Mouse (Mus musculus): ENCODE results near the gene Naaladl2.
A peak's percentile ranks its signal among the peaks of the same experiment; 100 is the strongest.

The Naaladl2 gene

DNA sequence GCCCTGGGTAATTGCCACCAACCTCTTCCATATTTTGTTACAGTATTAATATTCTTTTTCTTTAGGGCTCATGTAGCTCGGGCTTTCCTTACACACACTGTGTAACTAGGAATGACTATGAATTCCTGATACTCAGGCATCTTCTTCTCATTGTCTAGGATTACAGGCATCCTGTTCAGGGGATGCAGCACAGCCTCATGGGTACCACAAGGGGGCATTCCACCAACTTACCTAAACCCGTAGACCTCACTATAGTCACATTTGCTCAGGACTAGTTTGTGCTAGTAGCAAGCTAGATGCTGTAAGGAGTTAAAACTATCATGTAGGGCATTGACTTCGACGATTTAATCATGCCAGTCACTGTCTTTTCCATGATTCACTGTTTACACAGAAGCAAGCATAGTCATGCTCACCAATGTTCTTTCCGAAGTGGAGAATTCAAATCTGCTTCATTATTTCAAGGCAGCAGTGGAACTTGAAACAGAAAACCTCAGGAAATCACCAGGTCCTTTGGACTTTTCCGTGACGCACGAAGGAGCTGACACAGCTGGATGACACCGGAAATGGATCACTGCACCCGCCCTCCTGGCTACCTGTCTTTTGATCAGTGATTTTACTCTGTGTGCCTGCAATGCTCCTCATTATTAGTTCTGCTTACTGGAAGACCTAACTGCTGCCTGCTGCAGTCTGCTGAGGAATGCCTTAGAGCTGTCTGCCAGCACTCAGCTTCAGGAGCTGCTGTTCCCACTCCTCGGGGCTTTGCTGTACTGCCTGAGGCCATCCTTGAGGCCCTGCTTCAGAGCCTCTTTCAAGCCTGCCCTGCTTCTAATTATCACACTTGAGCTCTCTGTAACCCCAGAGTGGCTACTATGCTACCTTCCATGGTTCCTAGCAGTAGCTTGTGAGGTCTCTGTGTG, 822.3 kb downstream of the Naaladl2 start:
- DNase-seq (ENCODE audit: low read depth, low spot score), result peak; percentile 59

DNA sequence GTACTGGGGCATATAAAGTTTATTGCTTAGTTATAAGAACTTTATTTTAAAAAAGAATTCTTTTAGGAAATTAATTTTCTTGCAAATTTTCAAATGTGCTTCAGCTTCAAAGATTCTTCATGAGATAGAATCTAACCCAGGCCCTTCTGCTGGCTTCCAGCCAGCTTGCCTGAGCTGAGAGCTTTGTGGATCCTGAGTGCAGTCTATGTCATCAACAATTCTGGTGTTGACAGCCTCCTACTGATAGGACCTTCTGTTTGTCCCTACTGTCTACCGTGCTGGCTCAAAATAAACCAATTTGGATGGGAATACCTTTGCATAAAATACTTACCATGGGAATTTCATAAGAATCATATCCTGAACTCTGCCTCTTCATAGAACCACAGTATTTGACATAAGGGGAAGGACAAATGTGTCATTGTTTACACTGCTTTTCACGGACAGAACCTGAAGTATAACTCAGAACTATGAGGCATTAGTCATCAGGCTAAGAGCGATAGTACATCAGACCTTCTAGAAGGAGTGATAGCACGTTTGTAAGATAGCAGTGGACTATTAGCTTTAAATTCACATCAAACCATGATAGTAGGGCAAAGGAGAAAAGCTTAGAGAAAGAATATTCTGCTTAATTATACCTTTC, 829.3 kb downstream of the Naaladl2 start:
- no peak for DNase-seq (ENCODE audit: low read depth, low spot score)

DNA sequence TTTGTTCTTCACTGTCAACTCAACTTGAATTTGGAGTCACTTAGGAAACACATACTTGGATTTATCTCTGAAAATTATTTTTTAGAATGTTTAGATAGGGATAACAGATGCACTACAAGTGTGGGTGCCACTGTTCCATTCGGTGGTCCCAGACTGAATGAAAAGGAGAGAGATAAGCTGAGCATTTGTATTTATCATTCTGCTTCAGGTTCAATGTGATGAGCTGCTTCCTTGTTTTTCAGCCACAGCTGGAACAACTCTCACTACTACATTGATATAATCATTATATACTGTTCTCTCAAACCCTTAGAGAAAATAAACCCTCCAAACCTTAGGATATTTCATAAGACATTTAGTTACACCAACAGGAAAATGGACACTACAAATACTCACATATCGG, 918.6 kb downstream of the Naaladl2 start:
- DNase-seq (ENCODE audit: low read depth, low spot score), result no peak

DNA sequence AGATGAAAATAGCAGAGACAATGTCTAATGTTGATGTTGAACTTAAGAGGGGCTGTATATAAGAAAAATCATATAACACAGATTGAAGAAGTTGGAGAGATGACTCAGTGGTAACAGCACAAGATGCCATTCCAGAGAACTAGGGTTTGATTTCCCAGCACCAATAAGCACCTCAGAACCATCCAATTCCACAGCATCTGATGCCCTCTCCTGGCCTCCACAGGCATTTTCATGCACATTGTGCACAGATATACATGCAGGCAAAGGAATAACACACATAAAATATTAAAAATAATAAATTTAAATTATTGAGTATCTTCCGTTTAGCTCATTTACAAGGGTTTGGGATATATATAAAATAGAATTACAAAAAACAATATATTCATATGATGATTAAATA, 926.6 kb downstream of the Naaladl2 start:
- DNase-seq (ENCODE audit: low read depth, low spot score), result peak; percentile 25

DNA sequence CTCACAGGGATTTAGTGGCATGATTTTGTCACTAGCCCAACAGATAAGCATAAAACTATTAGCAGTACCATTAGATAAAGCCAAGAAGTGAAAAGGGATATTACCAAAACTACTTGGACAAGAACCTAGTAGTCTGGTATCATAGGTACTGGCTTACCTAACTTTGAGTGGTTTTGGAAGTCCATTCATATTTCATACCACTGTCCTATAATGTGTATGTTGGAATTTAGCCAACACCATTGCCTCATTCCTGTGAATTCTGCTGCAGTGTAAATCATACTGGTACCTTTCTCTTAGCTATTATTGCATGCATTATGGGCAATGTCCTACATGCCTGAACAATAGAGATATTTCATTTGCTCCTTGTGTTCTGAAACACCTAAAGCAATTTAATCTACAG, 977.5 kb downstream of the Naaladl2 start:
- DNase-seq (ENCODE audit: low read depth, low spot score), result no peak

DNA sequence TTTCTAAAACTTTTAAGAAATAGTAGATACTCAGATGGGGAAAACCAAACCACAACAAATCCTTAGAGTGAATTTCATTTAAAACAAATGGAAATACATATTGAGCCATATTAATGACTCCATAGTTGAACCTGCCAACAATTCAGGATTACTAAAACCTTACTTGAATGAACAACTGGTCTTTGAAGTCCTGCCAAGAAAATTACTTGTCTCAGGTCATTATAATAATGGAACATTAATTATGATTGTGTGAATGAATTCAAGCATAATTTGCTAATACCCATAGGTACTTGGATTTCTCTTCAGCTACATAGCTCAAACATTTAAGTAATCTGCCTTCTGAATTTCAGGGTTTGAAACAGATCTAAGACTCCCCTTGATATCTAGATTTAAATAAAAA, 980.1 kb downstream of the Naaladl2 start:
- no peak for DNase-seq (ENCODE audit: low read depth, low spot score)

DNA sequence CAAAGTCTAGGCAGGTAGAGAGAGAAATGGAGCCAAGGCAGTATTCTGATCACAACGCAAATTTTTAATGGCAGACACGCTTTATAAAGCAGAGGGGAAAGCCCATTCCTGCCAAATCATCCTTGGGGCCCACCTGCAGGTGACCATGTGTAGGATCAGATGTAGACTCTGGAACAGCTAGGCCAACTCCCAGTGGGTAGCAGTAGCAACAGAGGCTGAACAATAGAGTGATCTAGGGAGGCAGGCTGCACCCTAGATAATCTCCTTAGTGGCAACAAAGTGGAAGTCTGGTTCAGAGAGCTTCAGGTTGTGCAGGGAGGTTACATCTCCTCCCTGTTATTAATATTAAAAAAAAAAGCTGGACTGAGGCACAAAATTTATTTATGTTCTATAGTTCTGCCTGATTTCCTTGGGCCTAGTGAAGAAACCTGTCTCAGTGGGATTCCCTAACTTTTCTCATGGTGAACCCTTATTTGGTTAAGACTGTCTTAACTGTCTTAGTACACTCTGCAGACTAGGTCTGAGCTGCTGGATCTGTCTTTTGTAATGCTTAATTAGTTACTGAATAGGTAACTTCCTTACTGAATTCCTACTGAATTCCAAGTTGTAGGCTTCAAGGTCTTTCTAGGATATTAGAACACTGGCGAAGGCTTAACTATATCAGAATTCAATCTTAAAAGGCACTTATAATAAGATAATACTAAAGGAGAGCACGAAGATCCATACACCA, 992.8 kb downstream of the Naaladl2 start:
- DNase-seq (ENCODE audit: low read depth, low spot score), result peak; percentile 83

DNA sequence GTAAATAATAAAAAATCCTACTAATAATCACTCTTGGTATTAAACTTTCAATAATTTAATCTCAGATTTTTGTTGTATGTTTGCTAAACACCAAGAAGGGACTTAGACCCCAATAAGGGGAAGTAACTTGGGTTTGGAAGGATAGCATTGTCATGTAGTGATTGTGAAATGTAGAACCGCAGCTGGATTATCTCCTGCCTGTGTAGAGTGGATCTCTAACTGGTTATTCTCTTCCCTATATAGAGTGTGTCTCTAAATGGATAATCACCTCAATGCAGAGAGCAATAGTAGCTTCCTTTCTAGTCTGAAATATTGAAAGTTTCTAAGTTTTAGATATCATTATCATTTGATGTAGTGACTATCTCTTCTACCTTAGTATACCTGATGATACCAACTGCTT, 1001.3 kb downstream of the Naaladl2 start:
- no peak for DNase-seq (ENCODE audit: low read depth, low spot score)

DNA sequence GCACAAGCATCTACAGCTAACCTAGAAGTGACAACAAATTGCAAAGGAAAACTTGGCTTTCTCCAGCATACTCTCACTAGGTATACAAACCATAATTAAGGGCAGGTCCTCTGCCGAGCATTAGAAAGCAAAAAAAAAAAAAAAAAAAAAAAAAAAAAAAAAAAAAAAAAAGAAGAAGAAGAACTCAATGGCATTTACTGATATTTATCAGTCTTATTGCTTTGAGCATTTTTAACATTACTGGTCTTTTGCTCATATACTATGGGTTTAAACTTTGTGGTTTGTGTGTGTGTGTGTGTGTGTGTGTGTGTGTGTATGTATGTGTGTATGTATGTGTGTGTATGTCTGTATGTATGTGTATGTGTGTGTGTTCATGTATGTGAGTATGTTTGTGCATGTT, 1006.1 kb downstream of the Naaladl2 start:
- DNase-seq (ENCODE audit: low read depth, low spot score), result no peak

DNA sequence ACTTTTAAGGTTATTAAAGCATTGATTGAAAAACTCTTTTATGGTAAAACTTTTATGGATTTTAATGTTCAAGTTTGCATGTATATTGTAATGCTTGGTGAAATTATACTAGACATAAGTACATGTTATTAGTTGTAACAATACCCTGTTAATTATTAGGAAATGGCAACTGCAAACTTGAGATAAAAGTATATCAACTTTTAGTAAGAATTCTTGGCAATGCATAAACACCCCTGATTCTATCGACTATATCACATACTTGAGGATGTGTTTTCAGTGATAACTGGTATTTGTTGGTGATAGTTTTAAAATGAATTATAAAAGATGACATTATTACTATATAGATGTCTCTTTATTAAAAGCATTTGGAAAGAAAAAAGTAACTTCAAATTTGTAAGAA, 1017.9 kb downstream of the Naaladl2 start:
- no peak for DNase-seq (ENCODE audit: low read depth, low spot score)

DNA sequence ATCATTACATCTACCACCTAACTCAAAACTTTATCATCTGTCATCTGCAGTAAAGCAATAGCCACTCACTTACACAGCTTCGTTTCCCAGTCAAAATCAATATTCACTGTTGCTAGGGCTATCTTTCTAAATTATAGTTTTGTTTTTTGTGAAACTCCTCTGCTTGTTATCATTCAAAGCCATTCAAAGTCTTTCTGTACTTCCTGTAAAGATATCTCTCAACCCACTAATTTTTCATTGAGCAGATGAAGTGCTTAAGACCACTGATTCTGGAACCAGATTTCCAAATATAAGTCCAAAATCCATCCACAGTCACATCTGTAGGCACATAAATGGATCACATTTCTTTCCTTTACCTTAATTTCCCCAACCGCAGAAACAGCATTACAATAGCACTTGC, 1020.0 kb downstream of the Naaladl2 start:
- DNase-seq (ENCODE audit: low read depth, low spot score), result no peak

DNA sequence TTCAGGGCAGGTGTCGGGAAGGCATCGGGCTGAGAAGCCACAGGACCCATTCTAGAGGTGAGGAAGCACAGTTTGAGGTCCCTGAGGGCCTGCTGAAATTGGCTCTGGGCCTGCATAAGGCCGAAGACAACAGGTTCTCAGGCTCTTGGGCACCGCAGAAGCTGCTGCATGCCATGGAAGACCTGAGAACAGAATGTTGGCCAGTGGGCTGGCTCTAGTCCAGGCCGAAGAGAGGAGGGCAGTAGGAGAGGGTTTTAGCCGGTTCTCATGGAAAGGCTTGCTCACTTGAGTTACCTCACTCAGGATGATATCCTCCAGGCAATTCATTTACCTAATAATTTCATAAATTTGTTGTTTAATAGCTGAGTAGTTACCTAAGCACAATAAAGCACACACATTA, 1025.9 kb downstream of the Naaladl2 start:
- no peak for DNase-seq (ENCODE audit: low read depth, low spot score)

DNA sequence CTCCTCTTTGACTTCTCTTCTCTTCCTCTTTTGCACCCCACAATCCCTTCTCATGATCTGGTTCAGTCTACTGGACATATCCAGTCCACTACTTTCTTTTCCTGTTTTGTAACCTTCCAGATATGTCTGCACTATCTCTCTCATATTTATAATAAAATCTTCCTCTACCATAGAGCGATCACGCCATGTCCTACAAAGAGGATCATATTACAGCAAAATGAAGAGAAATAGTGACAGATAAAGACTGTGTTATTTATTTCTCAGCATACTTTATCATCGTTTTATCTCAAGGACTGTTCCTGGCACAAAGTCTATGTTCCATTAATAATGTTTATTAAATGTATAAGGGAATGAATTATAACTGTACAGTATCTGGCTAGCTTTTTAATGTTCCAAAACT, 1029.2 kb downstream of the Naaladl2 start:
- DNase-seq (ENCODE audit: low read depth, low spot score), result no peak

DNA sequence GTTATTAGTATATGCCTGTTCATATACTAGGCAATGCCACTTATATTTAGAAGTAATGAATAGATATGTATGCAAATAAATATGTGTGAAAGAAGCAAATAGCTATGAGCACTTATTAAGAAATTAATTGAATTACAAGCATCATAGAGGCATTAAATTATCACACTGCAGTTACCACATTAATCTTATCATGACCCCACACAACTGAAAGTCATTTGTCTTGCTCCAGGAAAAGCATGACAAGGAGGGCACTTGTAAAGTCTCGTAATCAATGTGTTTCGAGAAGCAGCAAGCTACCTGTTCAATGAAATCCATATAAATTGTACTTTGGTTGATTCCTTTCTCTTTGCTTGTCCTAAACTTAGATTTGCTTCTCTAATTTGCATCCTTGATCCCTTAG, 1030.7 kb downstream of the Naaladl2 start:
- no peak for DNase-seq (ENCODE audit: low read depth, low spot score)

DNA sequence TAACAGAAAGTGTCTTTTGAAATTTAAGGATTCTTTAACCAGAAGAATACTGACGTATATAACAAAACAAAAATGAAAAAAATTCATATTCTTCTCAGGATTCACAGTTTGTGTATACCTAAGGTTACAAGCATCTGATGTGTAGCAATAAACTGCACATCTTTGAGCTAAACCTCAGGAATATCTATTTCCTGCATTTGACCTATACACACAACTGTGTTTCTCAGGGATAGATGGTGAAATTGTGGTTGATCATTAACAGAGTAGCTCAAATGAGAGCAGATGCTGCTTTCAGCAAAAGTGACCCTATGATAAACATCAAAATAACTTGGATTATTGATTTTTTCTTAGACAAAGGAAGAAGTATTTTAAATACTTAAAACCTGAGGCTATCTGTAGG, 1037.7 kb downstream of the Naaladl2 start:
- DNase-seq (ENCODE audit: low read depth, low spot score), result no peak

DNA sequence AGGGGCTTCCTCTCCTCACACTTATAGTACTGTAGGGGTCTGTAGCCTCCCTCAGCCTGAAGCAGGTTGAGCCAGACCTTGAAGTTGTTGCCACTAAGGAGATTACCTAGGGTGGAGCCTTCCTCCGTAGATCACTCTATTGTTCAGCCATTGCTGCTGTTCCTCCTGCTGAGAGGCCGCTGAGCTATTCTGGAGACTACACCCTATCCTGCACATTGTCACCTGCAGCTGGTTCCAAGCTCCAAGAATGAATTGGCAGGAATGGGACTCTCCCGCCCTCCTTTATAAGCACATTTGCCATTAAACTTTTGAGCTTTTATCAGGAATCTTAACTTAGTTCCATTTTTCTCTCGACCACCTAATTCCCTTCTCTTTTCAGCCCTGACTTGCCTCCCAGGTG, 1064.3 kb downstream of the Naaladl2 start:
- peak; percentile 94 for DNase-seq (ENCODE audit: low read depth, low spot score)

DNA sequence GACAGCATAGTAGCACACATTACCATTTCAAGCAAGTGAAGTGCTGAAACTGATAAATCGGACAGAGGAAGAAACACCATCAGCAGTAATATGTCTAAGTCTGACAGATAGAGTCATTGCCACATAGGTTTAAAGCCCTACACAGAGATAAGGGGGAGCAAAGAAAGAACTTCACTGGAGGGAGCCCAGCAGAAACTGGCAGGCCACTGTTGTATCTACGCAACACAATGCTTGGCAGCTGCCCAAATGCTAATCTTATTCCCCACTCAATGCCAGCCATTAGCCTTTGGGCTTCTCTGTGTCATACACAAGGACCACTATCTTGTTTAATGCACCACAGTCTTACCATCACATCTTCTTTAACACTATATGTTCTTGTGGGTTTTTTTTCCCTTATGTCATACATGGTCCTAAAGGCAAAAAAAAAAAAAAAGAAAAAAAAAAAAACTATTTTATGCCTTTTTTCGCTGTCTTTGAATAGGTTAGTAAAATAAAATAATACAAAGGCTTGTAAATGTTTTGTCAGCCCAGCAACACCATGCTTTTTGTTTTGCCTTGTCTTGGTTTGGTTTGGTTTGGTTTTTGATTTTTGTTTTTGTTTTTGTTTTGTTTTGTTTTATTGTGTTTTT, 1072.8 kb downstream of the Naaladl2 start:
- no peak for DNase-seq (ENCODE audit: low read depth, low spot score)

DNA sequence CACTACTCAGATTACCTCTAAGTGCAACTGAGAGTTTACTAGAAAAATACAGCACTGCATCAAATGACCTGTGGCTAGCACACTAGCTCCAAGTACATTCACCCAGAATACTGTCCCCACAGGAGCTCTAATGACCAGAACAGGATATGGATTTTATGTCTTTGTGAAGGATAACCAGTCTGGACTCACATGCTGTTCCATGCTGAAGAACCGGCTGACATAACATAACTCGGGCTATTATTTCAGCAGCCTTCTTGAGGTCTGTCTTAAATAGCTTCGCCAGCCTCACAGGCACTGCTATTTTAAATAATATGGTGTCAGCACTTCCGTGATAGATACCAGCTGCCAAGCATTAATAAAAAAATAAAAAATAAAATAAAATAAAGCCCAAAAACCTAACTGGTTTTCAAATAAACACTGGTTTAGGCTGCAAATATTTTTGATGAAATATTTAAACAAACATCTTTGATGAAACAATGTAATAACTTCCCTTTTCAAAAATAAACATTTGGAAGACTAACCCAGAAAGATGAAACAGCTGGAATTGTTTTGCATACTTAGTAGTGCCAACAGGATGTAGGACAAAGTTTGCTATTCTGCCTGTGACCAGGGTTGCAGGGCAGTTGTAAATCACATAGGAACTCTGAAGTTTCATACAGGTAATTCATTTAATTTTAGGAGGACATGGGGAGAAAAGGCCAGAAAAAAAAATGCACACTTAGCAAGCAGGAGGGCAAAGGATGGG, 1073.5 kb downstream of the Naaladl2 start:
- DNase-seq (ENCODE audit: low read depth, low spot score), result no peak

DNA sequence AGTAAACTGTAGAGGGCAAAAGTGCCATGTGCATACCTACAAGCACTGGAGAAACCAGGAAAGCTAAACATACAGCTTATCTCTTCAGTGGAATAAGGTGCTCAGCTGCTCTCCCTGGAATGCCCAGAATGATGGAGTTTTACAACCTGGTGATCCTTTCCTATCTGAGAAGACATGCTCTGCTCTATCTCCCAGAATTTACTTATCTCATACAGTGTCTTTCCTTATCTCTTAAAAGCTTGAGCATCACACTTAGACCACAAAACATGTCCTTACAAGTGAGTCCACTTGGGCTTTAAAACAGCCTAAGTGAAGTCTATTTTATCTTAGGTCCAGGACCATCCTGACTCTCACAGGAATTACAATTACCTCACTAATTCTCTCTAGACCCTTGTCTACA, 1095.8 kb downstream of the Naaladl2 start:
- no peak for DNase-seq (ENCODE audit: low read depth, low spot score)

DNA sequence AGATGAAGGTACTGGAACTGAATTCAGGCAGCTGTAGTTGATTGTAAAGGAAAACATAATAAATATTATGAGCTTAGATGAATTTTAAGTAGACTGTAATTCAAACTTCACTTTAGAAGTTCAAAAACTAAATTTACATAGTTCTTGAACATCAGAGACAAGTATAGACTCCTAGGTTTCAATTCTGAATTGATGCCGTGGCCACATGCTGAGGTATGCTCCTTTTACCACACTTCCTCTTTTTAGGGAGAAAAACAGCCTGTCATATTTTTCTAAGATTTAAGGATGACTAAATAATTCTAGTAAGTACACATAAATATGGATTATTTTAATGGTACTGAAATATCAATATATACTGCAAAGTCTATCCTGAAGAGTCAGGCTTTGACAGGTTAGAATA, 1142.3 kb downstream of the Naaladl2 start:
- DNase-seq (ENCODE audit: low read depth, low spot score), result no peak

DNA sequence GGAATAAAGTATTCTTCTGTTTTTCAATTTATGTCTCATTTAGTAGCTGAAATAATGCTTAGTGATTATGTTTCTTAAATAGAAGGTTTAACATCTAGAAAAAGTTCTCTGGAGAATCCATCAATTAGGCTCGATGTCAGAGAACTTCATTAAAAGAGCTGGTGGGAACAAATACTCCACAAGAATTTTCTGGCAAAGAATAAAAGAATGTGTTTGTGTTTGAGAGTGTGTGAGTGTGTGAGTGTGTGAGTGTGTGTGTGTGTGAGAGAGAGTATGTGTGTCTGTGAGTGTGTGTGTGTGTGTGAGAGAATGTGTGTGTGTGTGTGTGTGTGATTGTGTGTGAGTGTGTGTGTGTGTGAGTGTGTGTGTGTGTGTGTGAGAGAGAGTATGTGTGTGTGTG, 1170.3 kb downstream of the Naaladl2 start:
- DNase-seq (ENCODE audit: low read depth, low spot score), result no peak

All from ES-CJ7 (cell line).